Mouse (Mus musculus) liver, adult 2 months (tissue): ENCODE results near the gene Grin3b.

Experiments
- CTCF ChIP-seq: fragments of 200-500 bp; IDR thresholded peaks from 2 replicates; pipeline ENCODE4 v1.5.1; 2011; ENCODE audit warnings: low read depth, low read length, control low read depth
- POLR2A ChIP-seq: fragments of 200-500 bp; IDR thresholded peaks from 2 replicates; pipeline ENCODE4 v1.6.1; 2011; ENCODE audit warnings: low read length, control low read depth; ENCODE audit not compliant: insufficient read depth; ENCODE audit errors: extremely low read depth

- TF ChIP-seq POLR2A (no peak), CTCF (no peak)
Measured at GRCm38 (mm10) chr10:79987771-79988505, 17.4 kb downstream of the Grin3b start.
